Mouse (Mus musculus) leukemia stem cell, adult 10-12 weeks (primary cell): Measurements from ENCODE around the gene Mcts2. TPM values are rescaled to one million over a fixed set of nuclear protein-coding genes. Genes with fewer than 3 reads are reported as not detected.

Experiments
- polyA plus RNA-seq: library from polyadenylated mRNA; stranded (reverse); fragments of >175 nt; gene quantifications from 2 replicates; pipeline ENCODE4 v1.2.3, GENCODE M21; 2012; ENCODE audit warnings: low replicate concordance

Mcts2 gene
- polyA plus RNA-seq = 2.2 TPM in 1 of 2 replicates, not detected in the other

DNA sequence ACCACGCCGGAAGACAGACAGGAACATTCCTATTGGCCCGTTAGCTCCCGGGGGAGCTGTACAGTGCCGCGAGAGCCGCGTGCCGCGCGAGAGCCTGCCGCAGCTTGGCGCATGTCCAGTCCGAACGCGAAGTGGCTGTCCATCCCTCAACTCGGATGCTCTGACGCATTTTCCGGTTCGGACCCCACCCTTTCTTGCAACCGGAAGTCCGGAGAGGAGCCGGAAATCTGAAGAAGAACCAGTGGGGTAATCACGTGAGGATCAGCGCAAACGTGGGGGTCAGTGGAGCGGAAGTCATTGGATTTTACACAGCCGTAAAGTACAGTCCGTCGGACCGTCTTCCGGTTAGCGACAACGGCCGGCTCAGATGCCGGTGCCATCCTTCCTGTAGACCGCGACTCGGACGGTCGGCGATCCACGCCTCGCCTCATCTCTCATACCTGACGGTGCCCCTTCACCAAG, at the start of gene Mcts2:
Gene Mcts2 (plus strand): TSS at position 230 of the 462 bp plus-strand sequence.

DNA sequence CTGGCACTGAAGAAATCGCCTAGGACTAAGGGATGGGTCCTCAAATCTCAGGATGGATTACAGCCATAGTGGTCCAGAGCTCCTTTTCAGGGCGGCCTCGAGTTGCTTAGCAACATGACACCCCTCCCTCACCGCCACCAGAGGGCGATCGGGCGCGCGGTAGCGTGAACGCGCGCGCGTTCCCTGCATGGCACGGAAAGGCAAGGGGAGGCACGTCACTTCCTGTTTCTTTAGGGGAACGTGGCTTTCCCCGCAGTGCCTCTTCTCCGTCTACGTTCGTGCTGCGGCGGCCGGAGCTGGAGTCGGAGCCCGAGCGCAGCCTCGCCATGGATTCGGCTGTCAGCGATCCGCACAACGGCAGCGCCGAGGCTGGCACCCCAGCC, 17.6 kb upstream of the Mcts2 start, which contains the start of gene H13:
Gene H13 (plus strand): TSS at position 206 of the 383 bp plus-strand sequence.

DNA sequence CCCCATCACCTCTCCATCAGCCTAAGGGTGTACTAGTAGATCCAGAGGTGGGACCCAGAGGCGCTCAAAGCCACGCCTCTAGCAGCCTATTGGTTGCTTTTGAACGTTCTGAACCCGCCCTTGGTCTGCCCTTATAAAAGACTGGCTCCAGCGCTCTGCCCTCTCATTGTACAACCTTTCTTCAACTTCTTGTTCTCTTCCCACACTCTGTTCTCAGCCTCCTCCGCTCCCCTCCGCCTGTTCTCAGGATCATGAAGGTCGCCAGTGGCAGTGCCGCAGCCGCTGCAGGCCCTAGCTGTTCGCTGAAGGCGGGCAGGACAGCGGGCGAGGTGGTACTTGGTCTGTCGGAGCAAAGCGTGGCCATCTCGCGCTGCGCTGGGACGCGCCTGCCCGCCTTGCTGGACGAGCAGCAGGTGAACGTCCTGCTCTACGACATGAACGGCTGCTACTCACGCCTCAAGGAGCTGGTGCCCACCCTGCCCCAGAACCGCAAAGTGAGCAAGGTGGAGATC, 49.3 kb downstream of the Mcts2 start, which contains the start of gene Id1:
Gene Id1 (plus strand): TSS at position 162 of the 512 bp plus-strand sequence.

Other genes starting within 250 kb of the Mcts2 start
- not detected in 2 replicates for gene Defb23, start 222.4 kb upstream of the Mcts2 start, polyA plus RNA-seq
- gene Defb20, start 210.0 kb upstream of the Mcts2 start, polyA plus RNA-seq = not detected in 2 replicates
- gene Defb22, start 196.9 kb upstream of the Mcts2 start, polyA plus RNA-seq = not detected in 2 replicates
- not detected in 2 replicates for gene Defb26, start 175.3 kb upstream of the Mcts2 start, polyA plus RNA-seq
- gene Defb28, start 168.8 kb upstream of the Mcts2 start, polyA plus RNA-seq = not detected in 2 replicates
- not detected in 2 replicates for gene Defb29, start 146.9 kb upstream of the Mcts2 start, polyA plus RNA-seq
- gene Gm17416, start 117.7 kb upstream of the Mcts2 start, polyA plus RNA-seq = not detected in 2 replicates
- gene Defb21, start 114.3 kb upstream of the Mcts2 start, polyA plus RNA-seq = not detected in 2 replicates
- gene Defb19, start 106.7 kb upstream of the Mcts2 start, polyA plus RNA-seq = not detected in 2 replicates
- gene Defb45, start 87.6 kb upstream of the Mcts2 start, polyA plus RNA-seq = not detected in 2 replicates
- gene Defb36, start 82.7 kb upstream of the Mcts2 start, polyA plus RNA-seq = not detected in 2 replicates
- not detected in 2 replicates for gene Defb25, start 64.0 kb upstream of the Mcts2 start, polyA plus RNA-seq
- 0.80 and 2.1 TPM in 2 replicates for gene Rem1, start 60.1 kb upstream of the Mcts2 start, polyA plus RNA-seq
- gene H13, start 17.6 kb upstream of the Mcts2 start, polyA plus RNA-seq = 109 and 191 TPM in 2 replicates
- gene Id1, start 49.2 kb downstream of the Mcts2 start, polyA plus RNA-seq = 2.9 and 6.2 TPM in 2 replicates
- gene Cox4i2, start 67.1 kb downstream of the Mcts2 start, polyA plus RNA-seq = 0.35 TPM in 1 of 2 replicates, not detected in the other
- gene Bcl2l1, start 144.7 kb downstream of the Mcts2 start, polyA plus RNA-seq = 97.0 and 169 TPM in 2 replicates
- 9.2 and 11.6 TPM in 2 replicates for gene Tpx2, start 160.9 kb downstream of the Mcts2 start, polyA plus RNA-seq
- not detected in 2 replicates for gene Mylk2, start 224.3 kb downstream of the Mcts2 start, polyA plus RNA-seq
- 0.32 and 1.1 TPM in 2 replicates for gene Foxs1, start 246.2 kb downstream of the Mcts2 start, polyA plus RNA-seq